In the genomic region with DNA sequence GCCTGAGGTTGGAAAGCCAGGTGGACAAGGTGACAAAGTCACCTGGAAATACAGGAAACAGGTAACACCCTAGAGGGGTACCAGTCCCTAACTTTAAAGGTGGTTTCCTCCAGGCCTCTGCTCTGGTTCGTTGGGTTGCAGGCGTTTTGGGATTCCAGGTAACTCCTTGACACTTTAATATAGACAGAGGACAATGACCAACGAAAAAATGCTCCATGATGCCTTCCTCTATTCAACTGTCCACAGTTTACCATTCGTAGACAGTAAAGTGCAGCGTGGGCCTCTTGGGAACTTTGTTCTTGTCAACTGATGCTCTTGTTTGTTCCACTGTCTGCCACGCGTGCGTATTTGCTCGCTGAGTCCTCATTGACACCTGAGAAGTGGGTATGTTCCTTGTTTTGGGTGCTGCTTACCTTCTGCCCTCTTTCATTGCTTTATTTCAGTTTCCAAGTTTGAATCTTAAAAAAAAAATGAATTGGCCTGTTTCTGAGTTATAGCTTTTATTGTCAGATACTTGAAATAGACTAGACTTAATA, we compare ENCODE assay signal across 9 mouse cellular contexts. TPM values are rescaled to one million over a fixed set of nuclear protein-coding genes. Genes with fewer than 3 reads are reported as not detected.
DNase-seq lines count a peak whose midpoint lies in the region; ATAC-seq and TF ChIP-seq lines count a peak whose summit lies in the region.
"Had no signal": no experiment of that assay in that cellular context is flagged by ENCODE, and none has a peak within 500 bp of the region (broad histone marks: within the 10 kb centered on the region; RNA-seq: fewer than 3 reads in every experiment).

No protein-coding gene starts in this region.

- no peak overlapping the region; the same call in 1 of the 2 replicates for H3K27ac ChIP-seq in lung, embryonic 16.5 days (ENCODE audit: low read length)
- peak overlapping the region; percentile 11; the same call in 1 of the 2 replicates for H3K27ac ChIP-seq in embryonic fibroblast, embryonic 13.5 days (ENCODE audit: insufficient read depth, low read length)
- H3K27ac ChIP-seq in limb, embryonic 11.5 days (replicated peaks; ENCODE audit: low read depth, low read length), result no peak overlapping the region
- H3K27ac ChIP-seq: macrophage had no signal

- H3K36me3 ChIP-seq in lung, embryonic 16.5 days (ENCODE audit: control insufficient read depth, insufficient read depth, low read length), result no peaks in the 10 kb centered on the region
- H3K36me3 ChIP-seq in limb, embryonic 11.5 days (ENCODE audit: control insufficient read depth, insufficient read depth, low read length), result no peaks in the 10 kb centered on the region
- H3K36me3 ChIP-seq in splenic B cell, adult 2 months (ENCODE audit: control insufficient read depth, insufficient read depth, low read length, poor library complexity, severe bottlenecking), result no peaks in the 10 kb centered on the region

- no peak for DNase-seq in lung, postnatal 25 days (ENCODE audit: low spot score)
- no peak for DNase-seq in limb, embryonic 11.5 days (ENCODE audit: low spot score)
- DNase-seq in splenic B cell, adult 2 months (ENCODE audit: low read depth, low spot score), result peak; percentile 46
- no peak for DNase-seq in thymus, postnatal 14 days
- no peak for DNase-seq in right cerebral cortex, adult 2 months (ENCODE audit: low spot score in 2 of 2)

- H3K4me1 ChIP-seq in lung, embryonic 16.5 days (replicated peaks; ENCODE audit: control insufficient read depth, insufficient read depth, low read length), result peaks cover 19% of the 10 kb centered on the region
- peaks cover 2% of the 10 kb centered on the region; the same call in 1 of the 2 replicates for H3K4me1 ChIP-seq in embryonic fibroblast, embryonic 13.5 days (ENCODE audit: control insufficient read depth, insufficient read depth, low read length)
- 0 out of 2 replicates have a peak, but pooled peaks cover 8% of the 10 kb centered on the region for H3K4me1 ChIP-seq in limb, embryonic 11.5 days (ENCODE audit: control insufficient read depth, insufficient read depth, low read length)

- no peaks in the 10 kb centered on the region for H3K27me3 ChIP-seq in lung, embryonic 16.5 days (ENCODE audit: control insufficient read depth, insufficient read depth, low read depth, low read length)
- no peaks in the 10 kb centered on the region; the same call in 1 of the 2 replicates for H3K27me3 ChIP-seq in limb, embryonic 11.5 days (ENCODE audit: control insufficient read depth, insufficient read depth, low read length)
- H3K27me3 ChIP-seq in splenic B cell, adult 2 months (ENCODE audit: control insufficient read depth, insufficient read depth, low read length, poor library complexity, severe bottlenecking), result no peaks in the 10 kb centered on the region; the same call in 1 of the 2 replicates

- H3K4me3 ChIP-seq in lung, embryonic 16.5 days (ENCODE audit: low read length), result peak overlapping the region; percentile 90
- peak overlapping the region; percentile 80 for H3K4me3 ChIP-seq in embryonic fibroblast, embryonic 13.5 days (ENCODE audit: insufficient read depth, low read length)
- peak overlapping the region; percentile 71 for H3K4me3 ChIP-seq in limb, embryonic 11.5 days (ENCODE audit: low read depth, low read length)

- no peaks in the 10 kb centered on the region for H3K9me3 ChIP-seq in lung, embryonic 16.5 days (ENCODE audit: control insufficient read depth, low read length)
- no peaks in the 10 kb centered on the region for H3K9me3 ChIP-seq in limb, embryonic 11.5 days (ENCODE audit: control insufficient read depth, low read length)

- no peak for TF ChIP-seq CTCF in embryonic fibroblast, embryonic 13.5 days (IDR thresholded peaks at IDR 0.05; ENCODE audit: borderline replicate concordance, insufficient read depth, low read length)

- ATAC-seq in lung, embryonic 16.5 days (ENCODE audit: low read depth), result no peak
- no peak for ATAC-seq in limb, embryonic 11.5 days (ENCODE audit: insufficient number of reproducible peaks, low FRiP score, low TSS enrichment, low read depth)
- no peak for ATAC-seq in megakaryocyte progenitor cell, adult 5-6 weeks (replicated peaks; ENCODE audit: poor library complexity)

- H3K9ac ChIP-seq in lung, embryonic 16.5 days (ENCODE audit: low read length), result peak overlapping the region; percentile 89
- no peak overlapping the region for H3K9ac ChIP-seq in limb, embryonic 11.5 days (ENCODE audit: low read length)

- H3K4me2 ChIP-seq in lung, embryonic 16.5 days (ENCODE audit: low read depth, low read length), result peak overlapping the region; percentile 83
- peak overlapping the region; percentile 91; the same call in 1 of the 2 replicates for H3K4me2 ChIP-seq in limb, embryonic 11.5 days (ENCODE audit: low read depth, severe bottlenecking)

- 42% methylated on average over 9 of the region's 9 CpGs for WGBS in lung, embryonic 16.5 days
- WGBS in limb, embryonic 11.5 days, result 55% methylated on average over 9 of the region's 9 CpGs

- no peak for TF ChIP-seq POLR2A in embryonic fibroblast, embryonic 13.5 days (IDR thresholded peaks at IDR 0.05; ENCODE audit: low read depth, low read length)

RNA-seq across cellular contexts. Expression of a gene that starts 2.1 kb away (rescaled TPM):
- polyA plus RNA-seq in lung, embryonic 16.5 days (2015; fragmentation: Nextera tagmentation; extraction: Ambion mirVana), result 2.6 and 3.2 TPM in 2 replicates
- polyA plus RNA-seq in embryonic fibroblast, embryonic 13.5 days (2011; ENCODE audit: insufficient read length, low read depth, missing spikeins), result 14.3 and 25.0 TPM in 2 replicates
- 3.2 and 3.3 TPM in 2 replicates for polyA plus RNA-seq in limb, embryonic 11.5 days (2014; fragmentation: Nextera tagmentation; extraction: Ambion mirVana)
- total RNA-seq in megakaryocyte progenitor cell, adult 5-6 weeks (2015), result 1.1 and 2.6 TPM in 2 replicates
- 0.92 and 2.1 TPM in 2 replicates for total RNA-seq in megakaryocyte progenitor cell, adult 5-6 weeks (2017)
